Mouse (Mus musculus) thymus, postnatal 4 days (tissue): ENCODE measurements around the gene Cdk12.

ENCODE experiments used
- DNase-seq: peaks from one replicate; pipeline ENCODE4 v3.0.0; 2021

Gene Cdk12

GRCm38 (mm10) chr11:98260706-98261479 is 58.0 kb downstream of the Cdk12 start:
- no peak for DNase-seq

- DNase-seq, result peak; percentile 85
These were observed 62.2 kb downstream of the Cdk12 start for GRCm38 (mm10) chr11:98265039-98265438.

GRCm38 (mm10) chr11:98265891-98266290 is 63.0 kb downstream of the Cdk12 start:
- no peak for DNase-seq

GRCm38 (mm10) chr11:98266699-98267402 is 64.0 kb downstream of the Cdk12 start:
- DNase-seq, result no peak

GRCm38 (mm10) chr11:98270066-98270465 is 67.2 kb downstream of the Cdk12 start:
- DNase-seq, result no peak

GRCm38 (mm10) chr11:98270466-98270865 is 67.6 kb downstream of the Cdk12 start:
- no peak for DNase-seq

GRCm38 (mm10) chr11:98283740-98284139 is 80.9 kb downstream of the Cdk12 start:
- no peak for DNase-seq

GRCm38 (mm10) chr11:98284230-98284629 is 81.4 kb downstream of the Cdk12 start:
- DNase-seq, result peak; percentile 37

GRCm38 (mm10) chr11:98285368-98285767 is 82.5 kb downstream of the Cdk12 start:
- DNase-seq, result no peak

- no peak for DNase-seq
These were observed 84.7 kb downstream of the Cdk12 start for GRCm38 (mm10) chr11:98287531-98287930.

GRCm38 (mm10) chr11:98287961-98288360 is 85.1 kb downstream of the Cdk12 start:
- no peak for DNase-seq

GRCm38 (mm10) chr11:98289873-98290272 is 87.0 kb downstream of the Cdk12 start:
- DNase-seq, result no peak

GRCm38 (mm10) chr11:98290906-98291305 is 88.0 kb downstream of the Cdk12 start:
- DNase-seq, result no peak

- no peak for DNase-seq
These were observed 90.2 kb downstream of the Cdk12 start for GRCm38 (mm10) chr11:98293070-98293469.

GRCm38 (mm10) chr11:98294188-98295012 is 91.5 kb downstream of the Cdk12 start:
- peak; percentile 52 for DNase-seq

- DNase-seq, result no peak
These were observed 92.2 kb downstream of the Cdk12 start for GRCm38 (mm10) chr11:98295013-98295585.

GRCm38 (mm10) chr11:98296277-98296676 is 93.4 kb downstream of the Cdk12 start:
- peak; percentile 57 for DNase-seq

GRCm38 (mm10) chr11:98296916-98297315 is 94.1 kb downstream of the Cdk12 start:
- no peak for DNase-seq

- no peak for DNase-seq
These were observed 94.9 kb downstream of the Cdk12 start for GRCm38 (mm10) chr11:98297778-98298177.

- DNase-seq, result no peak
These were observed 95.8 kb downstream of the Cdk12 start for GRCm38 (mm10) chr11:98298484-98299205.

- peak; percentile 77 for DNase-seq
These were observed 111.0 kb downstream of the Cdk12 start for GRCm38 (mm10) chr11:98313790-98314323.

- no peak for DNase-seq
These were observed 114.6 kb downstream of the Cdk12 start for GRCm38 (mm10) chr11:98317479-98317878.
